Mouse (Mus musculus) bone marrow macrophage, adult 2 months (primary cell): ENCODE data around the gene Manba. TPM values are rescaled to one million over a fixed set of nuclear protein-coding genes. Genes with fewer than 3 reads are reported as not detected.

ENCODE experiments used
- H3K27ac ChIP-seq: 2 replicates; pipeline ENCODE4 v1.5.1; 2012; ENCODE audit warnings: low read depth, low read length; ENCODE audit not compliant: insufficient read depth
- H3K4me1 ChIP-seq: 2 replicates; pipeline ENCODE4 v1.6.1; 2012; ENCODE audit warnings: low read length; ENCODE audit not compliant: control insufficient read depth, insufficient read depth
- H3K4me3 ChIP-seq: 2 replicates; pipeline ENCODE4 v1.5.1; 2012; ENCODE audit warnings: mild to moderate bottlenecking, low read length, moderate library complexity; ENCODE audit not compliant: insufficient read depth
- CTCF ChIP-seq: IDR thresholded peaks from 2 replicates; pipeline ENCODE4 v1.5.1; 2012; ENCODE audit warnings: low read depth, mild to moderate bottlenecking, low read length, moderate library complexity
- POLR2A ChIP-seq: IDR thresholded peaks from 2 replicates; pipeline ENCODE4 v1.6.1; 2012; ENCODE audit warnings: mild to moderate bottlenecking, low read depth, low read length, borderline replicate concordance
- polyA plus RNA-seq: library from polyadenylated mRNA; stranded (reverse); fragments of >200 nt; gene quantifications from 2 replicates; pipeline ENCODE4 v1.2.4, GENCODE M21; 2012; ENCODE audit not compliant: missing spikeins, insufficient read depth, insufficient read length

The Manba gene
- polyA plus RNA-seq, 1 experiment, result 38.8 TPM

DNA sequence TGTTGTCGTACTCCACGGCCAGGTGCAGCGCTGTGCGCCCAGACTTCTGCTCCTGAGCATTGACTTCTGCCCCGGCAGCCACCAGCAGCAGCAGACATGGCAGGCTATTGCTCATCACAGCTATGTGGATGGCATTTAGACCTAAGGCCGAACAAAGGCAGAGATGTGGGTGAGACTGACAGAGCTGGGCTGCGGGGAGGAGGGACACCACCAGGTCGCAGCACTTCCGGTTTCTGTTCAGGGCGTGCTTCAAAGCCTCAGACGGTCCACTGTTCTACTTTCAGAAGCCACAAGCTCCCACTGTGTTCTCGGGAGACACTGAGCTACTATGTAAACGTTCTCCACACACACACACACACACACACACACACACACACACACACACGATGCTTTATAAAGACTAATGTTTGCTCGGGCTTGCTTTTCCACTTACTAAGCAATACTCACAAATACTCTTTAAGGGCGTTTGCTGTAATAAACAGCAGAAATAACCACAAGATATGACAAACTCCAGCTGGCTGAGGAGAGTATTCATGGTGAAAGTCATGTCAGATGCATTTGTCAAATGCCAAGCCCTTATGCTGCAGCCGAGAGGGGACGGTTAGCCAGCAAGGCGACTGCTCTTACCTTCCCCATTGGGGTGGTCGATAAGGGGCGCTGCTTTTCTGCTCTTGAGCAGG lies 109.0 kb downstream of the Manba start:
- Histone ChIP-seq H3K4me3 (no peak overlapping the region), H3K4me1 (peaks cover 36% of the 10 kb centered on the region), H3K27ac (peak overlapping the region; percentile 6; the same call in 1 of the 2 replicates)
- TF ChIP-seq CTCF (no peak), POLR2A (no peak)

DNA sequence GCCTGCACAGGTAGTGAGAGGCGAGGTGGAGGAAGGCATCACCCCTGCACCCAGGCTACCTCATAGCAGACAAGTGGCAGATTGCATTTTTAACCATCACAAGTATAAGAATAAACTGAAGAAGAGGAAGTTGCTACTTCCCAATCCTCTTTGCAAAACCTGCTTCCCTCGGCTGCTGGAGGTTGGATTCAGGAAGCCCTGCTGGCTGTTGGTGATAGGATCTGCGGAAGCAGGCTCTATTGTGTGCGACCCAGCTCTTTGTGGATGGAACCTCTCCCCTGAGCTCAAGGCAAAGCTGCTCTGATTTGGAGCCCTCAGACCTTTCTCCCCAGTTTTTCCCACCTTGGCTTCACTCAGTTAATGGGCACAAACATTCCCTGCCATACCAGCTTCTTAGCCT lies 111.6 kb downstream of the Manba start:
- Histone ChIP-seq H3K27ac (peak overlapping the region; percentile 80), H3K4me1 (peaks cover 36% of the 10 kb centered on the region)
- TF ChIP-seq POLR2A (no peak), CTCF (no peak)

DNA sequence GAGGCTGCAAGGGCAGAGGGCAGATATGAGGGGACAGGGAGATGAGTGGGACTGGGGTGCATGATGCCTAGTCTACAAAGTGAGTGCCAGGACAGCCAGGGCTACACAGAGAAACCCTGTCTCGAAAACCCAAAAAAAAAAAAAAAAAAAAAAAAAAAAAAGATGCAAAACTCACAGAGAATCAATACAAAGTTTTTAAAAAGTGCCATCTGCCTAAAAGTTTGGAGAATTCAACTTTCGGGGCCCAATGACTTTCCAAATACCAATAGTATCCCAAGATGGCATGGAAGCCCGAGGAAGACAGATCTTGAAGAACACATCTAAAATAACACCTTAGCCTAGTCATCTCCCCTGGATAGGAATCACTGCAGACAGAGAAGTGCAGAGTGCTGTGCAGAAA lies 112.9 kb downstream of the Manba start:
- no peak for TF ChIP-seq CTCF
- TF ChIP-seq POLR2A, result no peak
- Histone ChIP-seq H3K27ac (no peak overlapping the region), H3K4me3 (no peak overlapping the region), H3K4me1 (peaks cover 36% of the 10 kb centered on the region)

More for the DNA sequence above, 111.6 kb downstream of the Manba start:
- no peak overlapping the region for H3K4me3 ChIP-seq

DNA sequence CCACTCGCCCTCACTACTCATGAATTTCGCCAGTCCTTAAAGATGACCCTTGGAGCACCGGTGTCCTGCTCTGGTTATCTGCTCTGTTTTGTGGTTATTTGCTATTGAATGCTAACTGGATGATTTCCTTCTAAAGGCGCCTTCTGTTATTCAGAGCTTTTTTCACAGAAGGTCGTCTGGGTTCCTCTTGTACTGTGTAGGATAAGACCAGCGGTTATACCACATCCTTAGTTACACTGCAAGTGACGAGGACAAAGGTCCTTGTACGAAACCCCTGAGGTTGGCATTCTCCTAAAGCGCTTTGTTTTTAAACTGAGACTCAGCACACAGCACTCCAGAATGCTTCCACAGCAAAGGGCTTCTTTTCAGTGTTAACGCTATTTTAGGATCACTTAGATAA lies 117.3 kb downstream of the Manba start:
- no peak for TF ChIP-seq POLR2A
- no peak for TF ChIP-seq CTCF
- Histone ChIP-seq H3K4me1 (peaks cover 23% of the 10 kb centered on the region), H3K4me3 (no peak overlapping the region), H3K27ac (no peak overlapping the region)

DNA sequence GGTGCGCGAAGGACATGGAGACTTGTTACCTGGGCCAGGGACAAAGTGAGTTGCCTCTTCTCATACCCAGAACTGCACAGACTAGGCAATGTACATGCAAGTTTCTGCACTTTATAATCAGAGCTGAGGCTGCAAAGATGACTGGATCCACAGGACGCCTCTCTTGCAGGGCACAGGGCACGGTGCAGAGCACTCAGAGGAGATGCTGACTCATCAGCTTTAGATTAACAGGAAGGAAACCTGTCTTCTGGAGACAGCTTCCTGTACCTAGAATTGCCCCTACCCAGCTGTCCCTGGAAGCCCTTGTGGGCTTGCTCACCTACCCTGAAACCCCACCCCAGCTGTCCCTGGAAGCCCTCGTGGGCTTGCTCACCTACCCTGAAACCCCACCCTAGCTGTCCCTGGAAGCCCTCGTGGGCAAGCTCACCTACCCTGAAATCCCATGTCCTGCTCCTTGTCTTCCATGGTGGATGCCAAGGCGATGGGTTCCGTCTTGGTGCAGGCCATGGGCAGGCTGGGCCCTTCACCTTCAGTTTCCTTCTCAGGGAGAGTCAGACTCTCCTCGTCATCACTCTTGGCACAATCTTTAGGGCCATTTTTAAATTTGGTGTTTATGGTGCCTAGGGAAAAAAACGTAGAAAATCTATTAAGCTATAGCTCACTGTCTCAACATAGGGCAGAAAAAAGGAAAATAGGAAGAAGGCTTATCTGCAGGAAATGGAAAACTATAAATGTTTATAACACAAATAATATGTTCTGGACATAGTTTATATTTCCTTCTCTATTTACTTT lies 119.4 kb downstream of the Manba start:
- no peak overlapping the region for H3K27ac ChIP-seq
- TF ChIP-seq CTCF (no peak), POLR2A (no peak)
- no peak overlapping the region for H3K4me3 ChIP-seq

DNA sequence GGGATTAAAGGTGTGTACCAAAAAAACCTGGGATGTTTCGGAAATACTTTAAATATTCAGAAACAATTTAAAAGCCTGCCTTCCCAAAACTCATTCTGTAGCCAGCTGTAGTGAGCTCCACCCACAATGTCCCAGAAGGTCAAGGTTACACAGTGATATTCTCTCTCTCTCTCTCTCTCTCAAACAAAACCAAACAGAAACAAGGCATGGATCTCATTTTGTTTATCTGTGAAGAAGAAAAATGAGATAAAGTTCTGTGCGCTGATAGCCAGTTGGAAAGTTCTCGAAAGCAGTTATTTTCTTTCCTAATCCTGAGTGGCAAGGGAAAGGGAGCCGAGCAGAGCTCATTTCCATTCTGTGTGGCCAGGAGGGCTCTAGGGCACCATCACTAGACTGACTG lies 120.1 kb downstream of the Manba start:
- no peak overlapping the region for H3K27ac ChIP-seq
- H3K4me1 ChIP-seq, result peaks cover 31% of the 10 kb centered on the region
- no peak overlapping the region for H3K4me3 ChIP-seq
- TF ChIP-seq CTCF, result no peak
- TF ChIP-seq POLR2A, result no peak

More for the DNA sequence above, 119.4 kb downstream of the Manba start:
- H3K4me1 ChIP-seq, result peaks cover 30% of the 10 kb centered on the region

DNA sequence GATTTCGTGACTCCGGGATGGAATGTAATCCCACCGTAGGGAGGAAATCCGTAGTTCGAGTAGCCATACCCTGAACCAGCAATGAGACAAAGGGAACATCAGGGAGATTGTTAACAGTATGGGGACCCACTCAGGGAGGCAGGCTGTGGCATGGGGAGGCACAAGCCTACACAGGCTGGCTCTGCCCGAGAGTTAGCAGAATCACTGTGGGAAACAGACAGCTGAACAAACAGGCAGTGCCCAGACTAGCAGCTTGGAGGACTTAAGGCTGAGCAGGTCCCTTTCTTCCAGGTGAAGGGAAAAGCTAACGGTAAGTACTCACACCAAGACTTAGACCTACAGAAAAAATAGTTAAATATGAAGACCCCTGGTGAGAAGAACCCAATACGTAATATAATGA lies 121.2 kb downstream of the Manba start:
- H3K4me1 ChIP-seq, result peaks cover 35% of the 10 kb centered on the region
- H3K27ac ChIP-seq, result no peak overlapping the region
- TF ChIP-seq POLR2A, result no peak
- no peak for TF ChIP-seq CTCF
- H3K4me3 ChIP-seq, result no peak overlapping the region

DNA sequence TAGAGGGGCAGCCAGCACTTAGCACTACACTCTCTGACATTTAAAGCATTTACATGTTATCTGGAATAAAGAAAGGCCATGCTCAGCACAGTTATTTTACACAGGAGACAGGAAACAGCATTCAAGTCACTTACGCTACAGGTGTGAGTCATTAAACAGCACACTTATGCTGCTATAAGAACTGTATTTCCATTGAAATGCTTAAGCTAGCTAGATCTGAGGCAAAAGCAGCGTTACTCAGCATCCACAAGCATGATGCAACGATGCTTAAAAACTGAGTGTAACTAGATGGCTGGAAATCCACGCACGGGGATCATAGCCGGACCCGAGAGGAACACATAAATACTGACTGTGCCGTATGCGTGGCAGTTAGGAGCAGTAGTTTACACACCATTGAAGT lies 121.6 kb downstream of the Manba start:
- peaks cover 35% of the 10 kb centered on the region for H3K4me1 ChIP-seq
- H3K27ac ChIP-seq, result peak overlapping the region; percentile 77; the same call in 1 of the 2 replicates
- TF ChIP-seq CTCF (no peak), POLR2A (no peak)
- peak overlapping the region; percentile 70 for H3K4me3 ChIP-seq

DNA sequence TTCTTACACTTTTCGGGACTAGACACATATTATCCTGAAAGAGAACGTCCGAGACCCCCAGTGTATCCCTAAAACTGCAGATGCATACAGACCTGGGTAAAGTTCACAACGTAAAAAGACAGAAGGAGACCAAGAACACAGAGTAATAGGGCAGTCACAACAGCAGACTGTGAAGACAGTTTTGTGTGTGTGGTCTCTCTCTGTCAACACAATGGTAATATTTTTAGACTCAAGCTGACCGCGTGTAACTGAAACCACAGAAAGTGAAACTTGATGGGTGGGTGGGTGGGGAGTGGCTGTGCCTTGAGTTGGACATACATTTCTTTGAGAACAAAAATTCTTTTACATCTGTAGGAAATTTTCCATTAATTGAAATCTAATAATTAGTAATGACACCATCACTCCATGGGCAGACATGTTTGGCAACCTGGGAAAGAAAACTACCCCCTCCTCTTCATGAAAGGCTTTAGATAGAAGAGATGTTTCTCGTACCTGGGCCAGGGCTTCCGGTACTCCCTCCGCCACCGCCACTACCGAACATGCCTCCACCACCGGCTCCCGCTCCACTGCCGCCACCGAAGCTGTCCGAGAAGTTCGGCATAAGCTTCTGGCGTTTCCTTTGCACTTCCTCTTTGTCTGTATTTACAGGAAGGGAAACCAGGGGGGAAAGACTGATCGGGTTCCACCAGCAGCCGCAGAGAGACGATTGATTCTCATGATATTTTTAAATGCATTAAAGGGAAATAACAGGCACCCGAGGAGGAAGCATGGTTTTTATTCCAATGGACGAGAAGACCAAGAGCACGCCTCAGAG lies 122.5 kb downstream of the Manba start:
- H3K4me3 ChIP-seq, result peak overlapping the region; percentile 70
- peaks cover 35% of the 10 kb centered on the region for H3K4me1 ChIP-seq
- no peak for TF ChIP-seq POLR2A
- no peak for TF ChIP-seq CTCF
- peak overlapping the region; percentile 93 for H3K27ac ChIP-seq

DNA sequence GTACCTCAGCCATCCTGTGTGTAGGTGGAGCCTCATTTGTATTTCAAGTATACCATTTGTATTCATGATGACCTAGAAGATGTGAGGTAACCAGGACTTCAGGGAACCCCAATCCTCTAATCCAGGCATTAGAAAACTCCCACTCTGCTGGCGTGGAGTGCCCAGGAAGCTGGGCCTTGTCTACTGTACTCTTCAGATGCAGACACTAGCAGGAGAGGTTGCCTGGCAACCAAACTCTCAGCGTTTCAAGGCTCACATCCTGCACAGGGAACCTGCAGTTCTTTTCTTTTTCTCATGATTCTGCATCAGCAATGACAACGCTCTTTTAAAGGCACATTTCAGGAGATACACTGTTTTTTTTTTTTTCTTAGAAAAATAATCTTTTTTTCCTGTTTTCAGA lies 124.8 kb downstream of the Manba start:
- TF ChIP-seq CTCF, result no peak
- TF ChIP-seq POLR2A, result no peak
- Histone ChIP-seq H3K4me1 (peaks cover 28% of the 10 kb centered on the region), H3K4me3 (no peak overlapping the region), H3K27ac (no peak overlapping the region)
